Mouse (Mus musculus) neural tube, embryonic 14.5 days (tissue): ENCODE results near the gene Fam50a. TPM values are rescaled to one million over a fixed set of nuclear protein-coding genes. Genes with fewer than 3 reads are reported as not detected.
"Not testable (repeated sequence)": the region's sequence is repeated elsewhere in the genome, so short reads cannot be mapped to it uniquely, and the experiment has no call there.

Experiments
- ATAC-seq: fragments of 200-750 bp; cut with Nextera tagmentation; 2 replicates; pipeline ENCODE4 v1.8.0; 2017; ENCODE audit warnings: low read depth, mild to moderate bottlenecking, moderate TSS enrichment, moderate library complexity
- H3K27ac ChIP-seq: fragments of 300-500 bp; sonication (generic); 2 replicates; pipeline ENCODE4 v1.5.1; 2014; ENCODE audit warnings: low read depth, mild to moderate bottlenecking, control low read depth, low read length, moderate library complexity, mixed read lengths
- H3K27me3 ChIP-seq: fragments of 300-500 bp; sonication (generic); 2 replicates; pipeline ENCODE4 v1.6.1; 2014; ENCODE audit warnings: low read length; ENCODE audit not compliant: control insufficient read depth, insufficient read depth
- H3K36me3 ChIP-seq: fragments of 300-500 bp; sonication (generic); 2 replicates; pipeline ENCODE4 v1.6.1; 2014; ENCODE audit warnings: low read length, mixed read lengths; ENCODE audit not compliant: control insufficient read depth, insufficient read depth
- H3K4me1 ChIP-seq: fragments of 300-500 bp; sonication (generic); 2 replicates; pipeline ENCODE4 v1.6.1; 2014; ENCODE audit warnings: low read length; ENCODE audit not compliant: control insufficient read depth, insufficient read depth
- H3K4me2 ChIP-seq: fragments of 300-500 bp; sonication (generic); 2 replicates; pipeline ENCODE4 v1.6.1; 2014; ENCODE audit warnings: mild to moderate bottlenecking, low read depth, low read length, control low read depth
- H3K4me3 ChIP-seq: fragments of 300-500 bp; sonication (generic); 2 replicates; pipeline ENCODE4 v1.5.1; 2014; ENCODE audit warnings: low read depth, low read length, control low read depth, mixed read lengths
- H3K9ac ChIP-seq: fragments of 300-500 bp; sonication (generic); replicated peaks from 2 replicates; pipeline ENCODE4 v1.6.1; 2014; ENCODE audit warnings: low read depth, mild to moderate bottlenecking, control low read depth, low read length, mixed read lengths
- H3K9me3 ChIP-seq: fragments of 300-500 bp; sonication (generic); 2 replicates; pipeline ENCODE4 v1.6.1; 2016; ENCODE audit warnings: low read length; ENCODE audit not compliant: control insufficient read depth
- WGBS: fragments of 180-500 bp; shearing (Covaris S2); extraction: QIAGEN DNeasy Blood & Tissue Kit; methylation state at CpG from one replicate; pipeline ENCODE4 v1.1.7; 2014; 5-methylcytosine and 5-hydroxymethylcytosine counted together
- polyA plus RNA-seq: library from polyadenylated mRNA; unstranded; fragments of >200 nt; fragmentation: Nextera tagmentation; extraction: Ambion mirVana; gene quantifications from 2 replicates; pipeline ENCODE4 v1.2.1, GENCODE M21; 2014

Gene Fam50a
- polyA plus RNA-seq, 1 experiment from 2014 or later: 50.4 TPM

- ATAC-seq: peak; percentile 95
- H3K27me3 ChIP-seq: no peaks in the 10 kb centered on the region
- peak within 1 kb of the TSS; percentile 58 for H3K9ac ChIP-seq
- peaks cover 8% of the 10 kb centered on the region; the same call in 1 of the 2 replicates for H3K4me1 ChIP-seq
- peak within 1 kb of the TSS; percentile 69 for H3K4me2 ChIP-seq
- 11% methylated on average over 18 of the region's 30 CpGs for WGBS
- no peaks in the 10 kb centered on the region for H3K36me3 ChIP-seq
- H3K9me3 ChIP-seq: no peaks in the 10 kb centered on the region
- peak within 1 kb of the TSS; percentile 77 for H3K27ac ChIP-seq
- H3K4me3 ChIP-seq: peak within 1 kb of the TSS; percentile 48
Observed at GRCm38 (mm10) chrX:74328725-74329161, 15.9 kb downstream of the Fam50a start, which contains the start of gene Plxna3. Plxna3 (plus strand) TSS chrX:74329066.

GRCm38 (mm10) chrX:74329215-74329671 is 16.4 kb downstream of the Fam50a start:
- Histone ChIP-seq H3K4me2 (peak overlapping the region; percentile 69), H3K27me3 (no peaks in the 10 kb centered on the region), H3K36me3 (no peaks in the 10 kb centered on the region), H3K4me3 (peak overlapping the region; percentile 48), H3K9ac (peak overlapping the region; percentile 58), H3K4me1 (peaks cover 8% of the 10 kb centered on the region; the same call in 1 of the 2 replicates), H3K27ac (peak overlapping the region; percentile 48), H3K9me3 (no peaks in the 10 kb centered on the region)
- 17% methylated on average over 10 of the region's 10 CpGs for WGBS
- peak; percentile 64 for ATAC-seq

- Histone ChIP-seq H3K4me1 (peaks cover 8% of the 10 kb centered on the region; the same call in 1 of the 2 replicates), H3K27me3 (no peaks in the 10 kb centered on the region), H3K9me3 (no peaks in the 10 kb centered on the region), H3K27ac (peak overlapping the region; percentile 34; the same call in 1 of the 2 replicates), H3K4me2 (peak overlapping the region; percentile 69), H3K4me3 (peak overlapping the region; percentile 48), H3K36me3 (no peaks in the 10 kb centered on the region), H3K9ac (peak overlapping the region; percentile 58)
- ATAC-seq: no peak
- WGBS: 24% methylated on average over 2 of the region's 2 CpGs
Observed at GRCm38 (mm10) chrX:74330166-74330930, 17.5 kb downstream of the Fam50a start.

- peak overlapping the region; percentile 50 for H3K9ac ChIP-seq
Observed at GRCm38 (mm10) chrX:74352645-74353466, 40.0 kb downstream of the Fam50a start.

GRCm38 (mm10) chrX:74353467-74353770 is 40.6 kb downstream of the Fam50a start, which contains the start of gene Lage3:
Lage3 (minus strand) TSS chrX:74353618.
- H3K4me1 ChIP-seq: no peaks in the 10 kb centered on the region
- peak; percentile 94 for ATAC-seq
- H3K27me3 ChIP-seq: no peaks in the 10 kb centered on the region
- H3K27ac ChIP-seq: peak within 1 kb of the TSS; percentile 71
- H3K9me3 ChIP-seq: no peaks in the 10 kb centered on the region
- H3K4me2 ChIP-seq: peak within 1 kb of the TSS; percentile 49
- H3K36me3 ChIP-seq: no peaks in the 10 kb centered on the region
- whole genome bisulfite sequencing: 20% methylated on average over 16 of the region's 22 CpGs
- H3K9ac ChIP-seq: peak within 1 kb of the TSS; percentile 50
- H3K4me3 ChIP-seq: peak within 1 kb of the TSS; percentile 34

More at GRCm38 (mm10) chrX:74352645-74353466, 40.0 kb downstream of the Fam50a start:
- peak; percentile 76 for ATAC-seq
- Histone ChIP-seq H3K27ac (peak overlapping the region; percentile 71), H3K4me2 (peak overlapping the region; percentile 49), H3K4me3 (peak overlapping the region; percentile 34), H3K27me3 (no peaks in the 10 kb centered on the region), H3K9me3 (no peaks in the 10 kb centered on the region), H3K4me1 (no peaks in the 10 kb centered on the region), H3K36me3 (no peaks in the 10 kb centered on the region)
- 27% methylated on average over 13 of the region's 13 CpGs for WGBS

- WGBS: 95% methylated on average over 2 of the region's 3 CpGs
- H3K9ac ChIP-seq, H3K9me3 ChIP-seq, H3K27me3 ChIP-seq, H3K4me3 ChIP-seq, H3K4me1 ChIP-seq, H3K27ac ChIP-seq, H3K36me3 ChIP-seq, ATAC-seq, H3K4me2 ChIP-seq: not testable (repeated sequence)
Observed at GRCm38 (mm10) chrX:74357069-74357468, 44.2 kb downstream of the Fam50a start.

GRCm38 (mm10) chrX:74359171-74359570 is 46.3 kb downstream of the Fam50a start:
- 45% methylated on average over 11 of the region's 11 CpGs for WGBS
- Histone ChIP-seq H3K27me3 (no peaks in the 10 kb centered on the region), H3K4me3 (no peak overlapping the region), H3K9me3 (no peaks in the 10 kb centered on the region), H3K36me3 (no peaks in the 10 kb centered on the region), H3K27ac (no peak overlapping the region), H3K4me1 (no peaks in the 10 kb centered on the region), H3K4me2 (no peak overlapping the region), H3K9ac (no peak overlapping the region)
- no peak for ATAC-seq

- H3K27me3 ChIP-seq: no peaks in the 10 kb centered on the region
- 0 out of 2 replicates have a peak, but pooled peaks cover 2% of the 10 kb centered on the region for H3K4me1 ChIP-seq
- peak overlapping the region; percentile 39 for H3K4me3 ChIP-seq
- peak overlapping the region; percentile 59 for H3K4me2 ChIP-seq
- peak overlapping the region; percentile 55 for H3K9ac ChIP-seq
- H3K27ac ChIP-seq: no peak overlapping the region; the same call in 1 of the 2 replicates
- H3K9me3 ChIP-seq: no peaks in the 10 kb centered on the region
- WGBS: 66% methylated on average over 10 of the region's 10 CpGs
- no peak for ATAC-seq
- no peaks in the 10 kb centered on the region for H3K36me3 ChIP-seq
Observed at GRCm38 (mm10) chrX:74367512-74367911, 54.7 kb downstream of the Fam50a start.
